Mouse (Mus musculus) thymus, postnatal 0 days (tissue): ENCODE results near the gene Tcfl5. TPM values are rescaled to one million over a fixed set of nuclear protein-coding genes. Genes with fewer than 3 reads are reported as not detected.

Experiments
- DNase-seq: peaks from one replicate; pipeline ENCODE4 v3.0.0-alpha.2; 2015; ENCODE audit warnings: low spot score
- polyA plus RNA-seq: library from polyadenylated mRNA; unstranded; fragments of >200 nt; fragmentation: Nextera tagmentation; extraction: Ambion mirVana; gene quantifications from 2 replicates; pipeline ENCODE4 v1.2.1, GENCODE M21; 2015

Tcfl5 gene
- polyA plus RNA-seq = 0.14 TPM in 1 of 2 replicates, not detected in the other

- no peak for DNase-seq
These were observed at the start of gene Tcfl5 for GRCm38 (mm10) chr2:180642555-180643260. TSS of gene Tcfl5 (minus strand) at chr2:180642708.

GRCm38 (mm10) chr2:180689841-180690240, 47.3 kb upstream of the Tcfl5 start:
- DNase-seq = no peak

GRCm38 (mm10) chr2:180684031-180684430, 41.5 kb upstream of the Tcfl5 start:
- no peak for DNase-seq

GRCm38 (mm10) chr2:180683524-180683923, 41.0 kb upstream of the Tcfl5 start:
- DNase-seq = no peak

- no peak for DNase-seq
These were observed 38.7 kb upstream of the Tcfl5 start for GRCm38 (mm10) chr2:180681225-180681624.

GRCm38 (mm10) chr2:180678609-180679140, 36.2 kb upstream of the Tcfl5 start:
- DNase-seq = peak; percentile 83

- no peak for DNase-seq
These were observed 34.2 kb upstream of the Tcfl5 start for GRCm38 (mm10) chr2:180676706-180677105.

- DNase-seq = no peak
These were observed 19.5 kb upstream of the Tcfl5 start for GRCm38 (mm10) chr2:180662008-180662407.

- no peak for DNase-seq
These were observed 18.0 kb upstream of the Tcfl5 start for GRCm38 (mm10) chr2:180660521-180660920.

- DNase-seq = no peak
These were observed 17.0 kb upstream of the Tcfl5 start for GRCm38 (mm10) chr2:180659353-180660150.

GRCm38 (mm10) chr2:180658381-180658780, 15.9 kb upstream of the Tcfl5 start:
- no peak for DNase-seq

GRCm38 (mm10) chr2:180657394-180658013, 15.0 kb upstream of the Tcfl5 start:
- DNase-seq = peak; percentile 70

GRCm38 (mm10) chr2:180655150-180655549, 12.6 kb upstream of the Tcfl5 start:
- no peak for DNase-seq

GRCm38 (mm10) chr2:180654666-180655065, 12.2 kb upstream of the Tcfl5 start:
- no peak for DNase-seq

- DNase-seq = no peak
These were observed 4.3 kb upstream of the Tcfl5 start for GRCm38 (mm10) chr2:180646841-180647240.

- DNase-seq = no peak
These were observed 1.1 kb upstream of the Tcfl5 start for GRCm38 (mm10) chr2:180643626-180644025.

GRCm38 (mm10) chr2:180641576-180642554, 643 bp downstream of the Tcfl5 start:
- DNase-seq = no peak

GRCm38 (mm10) chr2:180611882-180612281, 30.6 kb downstream of the Tcfl5 start:
- no peak for DNase-seq

- no peak for DNase-seq
These were observed 32.2 kb downstream of the Tcfl5 start for GRCm38 (mm10) chr2:180610283-180610682.

- peak; percentile 17 for DNase-seq
These were observed 37.7 kb downstream of the Tcfl5 start for GRCm38 (mm10) chr2:180604781-180605180.
